Mouse (Mus musculus): Measurements from ENCODE around the gene Ski. TPM values are rescaled to one million over a fixed set of nuclear protein-coding genes. Genes with fewer than 3 reads are reported as not detected.

Gene Ski
- total RNA-seq, 2 experiments from 2014 or later: 117 to 121 TPM

DNA sequence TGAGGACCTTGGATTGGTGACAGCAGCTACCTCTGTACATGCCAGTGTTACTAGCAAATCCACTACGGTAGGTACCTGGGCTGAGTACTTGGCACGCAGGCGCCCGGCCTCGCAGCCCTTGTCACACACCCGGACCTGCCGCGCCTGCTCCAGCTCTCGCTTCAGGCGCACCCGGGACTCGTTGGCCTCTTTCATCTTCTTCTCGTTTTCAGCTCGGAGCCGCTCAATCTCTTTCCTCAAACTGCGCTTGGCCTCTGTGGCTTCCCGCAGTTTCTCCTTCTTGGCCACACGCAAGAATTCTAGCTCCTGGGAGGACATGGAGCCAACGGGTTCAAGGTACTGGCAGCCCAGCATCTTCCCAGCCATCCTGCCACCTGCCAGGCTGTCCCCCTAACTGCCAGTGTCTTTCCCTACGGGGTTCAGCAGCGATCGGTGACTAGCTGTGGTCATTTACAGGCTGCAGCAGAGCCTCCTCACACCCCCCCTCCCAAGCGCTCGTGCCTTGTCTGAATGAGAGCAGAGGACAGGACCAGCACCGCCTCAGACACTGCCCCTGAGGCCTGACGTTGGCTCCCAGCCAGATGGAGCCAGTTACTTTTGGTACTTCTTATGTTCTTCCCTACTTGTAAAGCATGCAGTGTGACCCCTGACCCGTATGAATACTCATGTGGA is 64.4 kb downstream of the Ski start:
- intact Hi-C loops (cut with DNase I): no loop called here
- DNase-seq: no peak

- DNase-seq: no peak
- intact Hi-C loops (cut with DNase I): no loop called here
These were observed 65.7 kb downstream of the Ski start for GRCm38 (mm10) chr4:155156734-155157133.

- intact Hi-C loops (cut with DNase I): loop anchor here (5.0 kb wide), 1 partner anchor 62 kb away; no protein-coding TSS in a partner anchor
- no peak for DNase-seq
These were observed 67.4 kb downstream of the Ski start for GRCm38 (mm10) chr4:155154986-155155385.

DNA sequence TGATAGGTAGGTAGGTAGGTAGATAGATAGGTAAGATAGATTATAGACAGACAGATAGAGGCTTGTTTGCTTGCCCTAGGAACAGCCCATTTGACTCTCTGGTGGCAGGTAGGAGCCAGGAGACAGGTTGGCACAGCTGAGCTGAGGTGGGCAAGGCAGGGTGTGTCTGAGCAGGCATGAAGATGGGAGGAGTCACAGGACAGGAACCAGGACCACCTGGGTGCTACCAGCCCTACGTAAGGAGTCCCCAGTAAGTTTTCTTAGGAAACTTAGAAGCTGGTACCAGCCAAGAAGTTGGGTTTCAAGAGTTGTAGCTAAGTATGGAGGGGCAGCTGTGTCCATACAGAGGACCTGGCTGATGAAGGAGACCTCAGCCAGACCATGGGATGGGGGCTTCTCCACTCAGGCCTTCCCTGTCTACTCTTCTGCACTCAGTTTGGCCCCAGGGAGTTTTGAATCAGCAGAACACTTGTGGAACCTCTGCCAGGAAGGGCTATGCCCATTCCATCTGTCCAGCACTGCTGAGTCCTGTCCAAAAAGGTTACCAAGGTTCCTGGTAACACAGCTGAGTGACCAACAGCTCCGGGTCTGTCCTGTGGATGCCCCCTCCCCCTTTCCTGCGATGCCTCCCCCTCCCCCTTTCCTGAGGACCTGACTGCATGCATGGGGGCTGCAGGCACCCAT is 68.9 kb downstream of the Ski start:
- DNase-seq: no peak
- intact Hi-C loops (cut with DNase I): loop anchor here (5.0 kb wide), 1 partner anchor 64 kb away; no protein-coding TSS in a partner anchor

- DNase-seq: peak; percentile 58
- intact Hi-C loops (cut with DNase I): loop anchor here (5.0 kb wide), 1 partner anchor 65 kb away; no protein-coding TSS in a partner anchor
These were observed 69.9 kb downstream of the Ski start for GRCm38 (mm10) chr4:155152476-155152875.

GRCm38 (mm10) chr4:155151845-155152244 is 70.5 kb downstream of the Ski start:
- DNase-seq: no peak
- intact Hi-C loops (cut with DNase I): loop anchor here (5.0 kb wide), 1 partner anchor 65 kb away; no protein-coding TSS in a partner anchor

- intact Hi-C loops (cut with DNase I): loop anchor here (5.0 kb wide), 1 partner anchor 66 kb away; no protein-coding TSS in a partner anchor
- DNase-seq: no peak
These were observed 71.1 kb downstream of the Ski start for GRCm38 (mm10) chr4:155151221-155151788.

GRCm38 (mm10) chr4:155150276-155151113 is 71.9 kb downstream of the Ski start:
- intact Hi-C loops (cut with DNase I): loop anchor here (5.0 kb wide), 1 partner anchor 67 kb away; no protein-coding TSS in a partner anchor
- peak; percentile 51 for DNase-seq

- intact Hi-C loops (cut with DNase I): loop anchor here (5.0 kb wide), 1 partner anchor 67 kb away; no protein-coding TSS in a partner anchor
- no peak for DNase-seq
These were observed 72.5 kb downstream of the Ski start for GRCm38 (mm10) chr4:155149941-155150275.

GRCm38 (mm10) chr4:155148910-155149698 is 73.3 kb downstream of the Ski start:
- intact Hi-C loops (cut with DNase I): no loop called here
- peak; percentile 56 for DNase-seq

DNA sequence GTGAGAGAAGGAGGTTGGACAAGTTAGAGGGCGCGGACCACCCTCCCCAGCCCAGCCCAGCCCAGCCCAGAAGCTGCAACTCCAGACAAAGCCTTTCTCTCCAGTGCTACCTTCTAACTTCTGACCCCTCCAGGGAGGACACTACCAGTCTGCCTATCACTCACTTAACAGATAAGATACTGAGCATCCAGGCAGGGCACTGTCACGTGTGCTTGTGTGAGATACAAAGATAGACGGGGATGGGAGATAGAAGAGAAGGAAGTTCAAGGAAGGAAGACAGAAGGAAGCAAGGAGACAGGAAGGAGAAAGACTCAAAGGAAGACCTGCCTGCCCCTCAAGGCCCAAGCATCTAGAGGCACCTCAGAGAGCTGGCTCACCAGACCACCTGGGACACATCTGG is 73.9 kb downstream of the Ski start:
- no peak for DNase-seq
- intact Hi-C loops (cut with DNase I): no loop called here

DNA sequence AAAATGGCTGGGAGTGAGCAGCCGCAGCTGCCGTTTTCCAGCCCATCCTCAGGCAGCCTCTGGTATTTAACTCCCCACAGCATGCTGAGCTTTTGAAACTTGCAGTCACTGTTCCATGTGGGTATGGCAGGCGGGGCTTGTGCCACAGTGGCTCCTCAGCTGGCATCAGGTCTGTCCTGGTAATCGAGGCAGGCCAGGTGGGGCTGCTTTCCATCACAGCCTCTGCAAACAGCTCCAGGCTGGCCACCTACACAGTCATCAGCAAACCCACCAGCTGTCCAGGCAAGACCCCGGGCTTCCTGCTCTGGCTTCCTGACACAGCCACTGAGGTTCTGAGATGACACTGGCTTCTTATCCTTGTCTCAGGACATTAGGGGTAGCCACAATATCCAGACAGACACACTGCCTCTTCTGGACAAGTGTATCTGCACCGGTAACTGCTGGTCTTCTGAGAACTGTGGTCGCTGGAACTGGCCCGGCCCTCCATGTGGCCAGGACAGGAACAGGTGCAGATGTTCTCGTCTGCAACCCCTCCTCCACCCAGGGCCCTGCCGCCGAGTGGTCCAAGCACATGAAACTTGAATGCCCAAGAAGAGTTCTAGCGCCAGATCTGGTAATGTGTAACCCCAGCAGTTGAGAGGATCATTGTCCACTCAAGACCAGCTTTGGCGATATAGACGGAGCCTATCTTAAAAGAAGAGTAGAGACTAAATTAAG is 76.1 kb downstream of the Ski start:
- DNase-seq: no peak
- intact Hi-C loops (cut with DNase I): no loop called here

DNA sequence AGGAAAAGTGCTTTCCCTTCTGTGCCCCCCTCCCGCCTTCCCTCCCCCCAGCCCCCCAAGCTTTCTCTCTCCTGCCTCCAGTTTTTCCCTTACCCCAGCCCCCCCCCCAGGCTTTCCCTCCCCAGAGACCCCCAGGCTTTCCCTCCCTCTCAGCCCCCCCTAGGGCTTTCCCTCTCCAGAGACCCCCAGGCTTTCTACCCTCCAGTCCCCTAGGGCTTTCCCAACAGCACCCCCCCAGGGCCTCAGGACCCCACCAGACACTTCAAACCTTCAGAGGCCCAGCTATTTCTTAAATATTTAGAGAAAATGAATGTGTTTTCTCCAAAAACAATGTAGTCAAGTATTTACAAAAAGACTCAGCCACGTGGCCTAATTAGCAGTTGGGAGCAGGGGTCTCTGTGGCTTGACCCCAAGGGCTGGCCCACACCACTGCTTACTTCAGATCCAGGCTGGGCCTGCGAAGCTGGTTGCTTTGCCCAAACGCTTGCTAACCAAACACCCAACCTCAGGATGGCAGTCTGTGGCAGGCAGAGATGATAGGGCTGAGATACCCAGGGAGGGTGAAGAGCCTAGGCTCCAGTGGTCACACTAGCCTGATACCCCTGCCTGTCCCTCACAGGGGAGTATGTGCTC is 77.7 kb downstream of the Ski start:
- intact Hi-C loops (cut with DNase I): no loop called here
- no peak for DNase-seq

GRCm38 (mm10) chr4:155143871-155144502 is 78.4 kb downstream of the Ski start:
- peak; percentile 76 for DNase-seq
- intact Hi-C loops (cut with DNase I): no loop called here

- no peak for DNase-seq
- intact Hi-C loops (cut with DNase I): no loop called here
These were observed 79.0 kb downstream of the Ski start for GRCm38 (mm10) chr4:155143411-155143810.

- DNase-seq: no peak
- intact Hi-C loops (cut with DNase I): no loop called here
These were observed 79.6 kb downstream of the Ski start for GRCm38 (mm10) chr4:155142836-155143235.

DNA sequence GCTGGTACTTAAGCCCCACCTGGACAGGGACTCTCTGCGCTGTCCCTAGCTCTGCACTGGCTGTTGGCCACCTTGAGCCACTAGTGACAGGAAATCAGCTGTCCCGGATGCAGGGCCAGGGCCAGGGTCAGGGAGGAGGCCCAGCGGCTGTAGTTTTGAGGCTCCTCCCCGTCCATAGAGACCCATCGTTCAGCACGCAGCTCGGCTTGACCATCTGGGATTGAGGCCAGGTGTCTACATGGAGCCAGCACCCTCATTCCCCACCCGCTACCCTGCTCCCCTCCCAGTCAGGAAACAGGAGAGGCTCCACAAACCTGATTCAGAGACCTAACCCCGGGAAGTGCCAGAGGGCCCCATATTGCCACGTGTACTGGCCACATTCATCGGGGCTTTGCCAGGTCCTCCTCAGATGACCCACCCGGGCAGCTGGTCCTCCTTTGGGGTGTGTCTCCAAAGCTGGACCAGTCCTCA is 81.6 kb downstream of the Ski start:
- intact Hi-C loops (cut with DNase I): no loop called here
- DNase-seq: no peak

DNA sequence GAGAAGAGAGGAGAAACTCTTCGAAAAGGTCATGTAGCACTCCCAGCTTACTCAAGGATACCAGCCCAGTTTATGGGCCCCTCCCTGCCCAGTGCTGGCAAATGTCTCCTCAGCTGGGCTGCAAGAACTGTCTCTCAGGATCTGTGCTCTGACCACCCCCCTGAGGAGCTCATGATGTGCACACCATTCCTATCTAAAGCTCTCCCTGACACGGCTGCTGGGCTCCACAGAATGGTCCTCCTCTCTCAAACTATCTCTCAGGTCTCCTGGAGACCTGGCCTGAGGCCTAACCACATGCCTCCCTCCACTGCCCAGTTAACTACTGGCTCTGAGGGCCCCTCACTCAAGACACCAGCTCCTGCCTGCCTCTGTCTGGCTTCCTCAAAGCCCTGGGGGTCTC is 82.2 kb downstream of the Ski start:
- intact Hi-C loops (cut with DNase I): no loop called here
- DNase-seq: no peak

All from left cerebral cortex, postnatal 4 days (tissue).